ENCODE assay signal across 11 mouse cellular contexts in the genomic region with DNA sequence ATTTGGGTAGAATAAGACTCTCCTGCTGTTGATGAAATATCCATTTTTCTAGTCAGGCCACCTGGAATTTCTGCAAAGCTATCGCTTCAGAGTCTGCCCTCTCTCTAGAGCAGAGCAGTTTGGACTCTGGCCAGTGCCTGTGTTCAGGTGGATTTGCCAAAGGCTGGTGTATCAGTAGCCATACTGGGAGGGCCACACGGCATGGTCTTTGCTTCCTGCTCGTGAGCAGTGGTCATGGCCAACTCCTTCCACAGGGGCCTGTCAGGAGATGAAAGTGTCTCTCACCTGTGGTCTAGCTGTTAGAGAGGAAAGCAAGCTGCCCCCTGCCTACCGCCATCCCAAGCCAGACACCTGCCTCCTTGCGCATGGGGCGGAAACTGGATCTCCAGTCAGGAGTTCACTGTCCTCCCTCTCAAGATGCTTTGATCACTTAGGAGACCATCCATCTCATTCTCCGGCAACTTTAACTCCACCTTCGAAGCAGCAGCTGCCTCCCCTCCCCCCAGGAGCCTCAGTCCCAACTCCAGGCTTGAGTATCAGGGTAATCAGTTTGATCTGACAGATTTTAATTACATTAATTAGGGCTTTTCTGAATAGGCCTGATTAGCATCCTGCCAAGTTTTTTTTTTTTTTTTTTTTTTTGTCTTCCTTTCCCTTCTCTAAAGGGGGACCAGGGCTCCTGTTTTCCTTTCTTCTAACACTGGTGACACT. TPM values are rescaled to one million over a fixed set of nuclear protein-coding genes. Genes with fewer than 3 reads are reported as not detected.
DNase-seq lines count a peak whose midpoint lies in the region; ATAC-seq lines count a peak whose summit lies in the region.
"Had no signal": no experiment of that assay in that cellular context is flagged by ENCODE, and none has a peak within 500 bp of the region (broad histone marks: within the 10 kb centered on the region; RNA-seq: fewer than 3 reads in every experiment).

No protein-coding gene starts in this region.

- no peaks in the 10 kb centered on the region for H3K36me3 ChIP-seq in intestine, embryonic 14.5 days (ENCODE audit: control insufficient read depth, insufficient read depth, low read length)
- H3K36me3 ChIP-seq in heart, embryonic 10.5 days, result no peaks in the 10 kb centered on the region
- H3K36me3 ChIP-seq: G1E; liver, embryonic 13.5 days had no signal

- no peaks in the 10 kb centered on the region for H3K27me3 ChIP-seq in intestine, embryonic 14.5 days (replicated peaks; ENCODE audit: control insufficient read depth, insufficient read depth, low read length)
- H3K27me3 ChIP-seq in heart, embryonic 10.5 days (ENCODE audit: insufficient read depth, poor library complexity, severe bottlenecking), result peaks cover 26% of the 10 kb centered on the region
- H3K27me3 ChIP-seq: liver, embryonic 13.5 days had no signal

- no peak overlapping the region for H3K9ac ChIP-seq in intestine, embryonic 14.5 days (ENCODE audit: low read length)
- H3K9ac ChIP-seq: liver, embryonic 13.5 days had no signal

- peak; percentile 19 for DNase-seq in lung, postnatal 36 days
- no peak for DNase-seq in lung, postnatal 10 days
- peak; percentile 86 to 91 for DNase-seq in cerebellum, postnatal 14 days
- DNase-seq in intestine, embryonic 14.5 days (ENCODE audit: low spot score), result no peak
- DNase-seq in retina, postnatal 1 day, result peak; percentile 96
- DNase-seq in gastrocnemius, postnatal 10 days, result no peak
- DNase-seq in heart, embryonic 10.5 days (ENCODE audit: low spot score), result no peak
- DNase-seq in gastrocnemius, postnatal 4 days (ENCODE audit: low spot score in 2 of 2), result no peak
- DNase-seq: adrenal gland, adult 2 months; liver, embryonic 13.5 days had no signal

- no peak overlapping the region for H3K4me2 ChIP-seq in intestine, embryonic 14.5 days (ENCODE audit: low read length)
- H3K4me2 ChIP-seq: liver, embryonic 13.5 days had no signal

- no peak overlapping the region for H3K4me3 ChIP-seq in intestine, embryonic 14.5 days (ENCODE audit: low read depth, low read length)
- H3K4me3 ChIP-seq in heart, embryonic 10.5 days, result no peak overlapping the region
- H3K4me3 ChIP-seq: liver, embryonic 13.5 days had no signal

- ATAC-seq in intestine, embryonic 14.5 days (replicated peaks; ENCODE audit: low FRiP score, low TSS enrichment, low read depth), result no peak

- no peaks in the 10 kb centered on the region for H3K9me3 ChIP-seq in intestine, embryonic 14.5 days (ENCODE audit: control insufficient read depth, low read length)
- no peaks in the 10 kb centered on the region for H3K9me3 ChIP-seq in heart, embryonic 10.5 days
- H3K9me3 ChIP-seq: G1E; liver, embryonic 13.5 days had no signal

- H3K4me1 ChIP-seq in intestine, embryonic 14.5 days (replicated peaks; ENCODE audit: control insufficient read depth, insufficient read depth, low read length), result no peaks in the 10 kb centered on the region
- H3K4me1 ChIP-seq in heart, embryonic 10.5 days, result no peaks in the 10 kb centered on the region
- H3K4me1 ChIP-seq: liver, embryonic 13.5 days had no signal

- 33% methylated on average over 8 of the region's 8 CpGs for WGBS in intestine, embryonic 14.5 days
- WGBS in heart, embryonic 10.5 days, result 48% methylated on average over 8 of the region's 8 CpGs

- H3K27ac ChIP-seq in intestine, embryonic 14.5 days (ENCODE audit: low read depth), result peak overlapping the region; percentile 77
- H3K27ac ChIP-seq in heart, embryonic 10.5 days, result no peak overlapping the region
- H3K27ac ChIP-seq: liver, embryonic 13.5 days had no signal

RNA-seq across cellular contexts. Expression of a gene that starts 35.3 kb away (rescaled TPM):
- polyA plus RNA-seq in intestine, embryonic 14.5 days (2014; fragmentation: Nextera tagmentation; extraction: Ambion mirVana), result 26.3 and 30.5 TPM in 2 replicates
- total RNA-seq in gastrocnemius, postnatal 10 days (2021), result 1 to 10 TPM; 1.5 to 2.8 TPM
- polyA plus RNA-seq in heart, embryonic 10.5 days (2016; fragmentation: Nextera tagmentation; extraction: Ambion mirVana), result 1.1 and 2.9 TPM in 2 replicates
- 1 to 10 TPM; 2.3 to 2.9 TPM for total RNA-seq in gastrocnemius, postnatal 4 days (2021)

Comparison
In these comparisons a context has a peak if more than half of its experiments do, and no peak if none do; other contexts are left out.
1. DNase-seq: peak in lung, postnatal 36 days (single experiment), cerebellum, postnatal 14 days (2 of 2) and retina, postnatal 1 day (single experiment); none in lung, postnatal 10 days (single experiment), intestine, embryonic 14.5 days (single experiment), gastrocnemius, postnatal 10 days (single experiment), heart, embryonic 10.5 days (single experiment) and gastrocnemius, postnatal 4 days (0 of 2).